Mouse (Mus musculus): ENCODE measurements around the gene Nav2. TPM values are rescaled to one million over a fixed set of nuclear protein-coding genes. Genes with fewer than 3 reads are reported as not detected.
A peak's percentile ranks its signal among the peaks of the same experiment; 100 is the strongest.

Nav2 gene
- polyA plus RNA-seq, 1 experiment, result 4.4 TPM

DNA sequence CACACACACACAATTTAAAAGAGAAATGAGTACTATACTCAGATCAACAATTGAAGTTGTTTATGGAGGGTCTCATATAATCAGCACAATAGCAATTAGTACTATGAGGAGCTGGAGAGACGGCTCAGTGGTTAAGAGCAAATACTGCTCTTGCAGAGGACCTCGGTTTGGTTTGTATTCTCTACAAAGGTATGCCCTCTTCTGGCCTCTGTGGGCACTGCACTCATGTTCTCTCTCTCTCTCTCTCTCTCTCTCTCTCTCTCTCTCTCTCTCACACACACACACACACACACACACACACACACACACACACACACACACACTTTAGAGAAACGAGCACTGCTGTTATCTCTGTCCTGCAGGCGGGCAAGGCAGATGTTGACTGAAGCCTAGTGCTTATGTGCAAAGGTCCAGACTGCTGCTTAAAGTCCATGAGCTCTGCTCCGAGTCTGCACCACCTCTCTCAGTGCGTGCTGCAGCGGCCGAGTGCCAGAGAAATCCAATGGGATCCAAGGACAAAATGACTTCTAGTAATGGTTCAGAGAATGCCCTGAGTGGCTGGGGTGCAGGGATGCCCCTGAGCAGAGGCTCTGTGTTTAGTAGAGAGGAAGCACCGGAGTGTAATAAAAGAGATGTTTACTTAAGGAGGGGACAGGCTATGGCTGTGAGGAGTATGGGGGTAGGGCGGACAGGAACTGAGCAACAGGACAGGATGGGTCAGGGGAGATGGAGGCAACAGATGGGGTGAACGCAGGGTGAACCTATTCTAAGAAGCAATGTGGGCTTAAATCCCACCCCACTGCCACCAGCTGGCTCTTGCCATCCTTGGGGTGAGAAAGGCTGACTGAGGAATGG, 375.2 kb downstream of the Nav2 start:
- peak; percentile 47 for DNase-seq (ENCODE audit: low read depth, low spot score)
- 15% methylated on average over 11 of the region's 11 CpGs for whole genome bisulfite sequencing

DNA sequence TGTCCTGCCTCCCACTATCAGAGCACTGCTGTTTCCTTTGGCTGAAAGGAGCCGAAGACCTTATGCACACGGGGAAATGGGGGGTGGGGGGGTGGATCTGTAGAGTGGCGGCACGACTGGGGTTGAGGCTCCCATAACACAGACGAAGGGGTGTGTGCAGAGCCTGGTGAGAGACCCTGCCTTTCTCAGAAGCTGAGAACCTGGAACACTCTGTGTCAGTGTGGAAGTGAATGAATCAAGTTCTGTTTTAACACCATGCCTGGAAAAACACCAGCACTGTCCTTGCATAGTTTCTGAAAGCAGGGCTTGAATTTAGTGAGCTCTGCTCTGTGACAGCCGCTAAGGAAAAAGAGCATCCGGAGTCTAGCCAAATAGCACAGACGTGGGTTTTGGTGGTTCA, 379.7 kb downstream of the Nav2 start:
- WGBS, result 66% methylated on average over 8 of the region's 8 CpGs
- no peak for DNase-seq (ENCODE audit: low read depth, low spot score)

DNA sequence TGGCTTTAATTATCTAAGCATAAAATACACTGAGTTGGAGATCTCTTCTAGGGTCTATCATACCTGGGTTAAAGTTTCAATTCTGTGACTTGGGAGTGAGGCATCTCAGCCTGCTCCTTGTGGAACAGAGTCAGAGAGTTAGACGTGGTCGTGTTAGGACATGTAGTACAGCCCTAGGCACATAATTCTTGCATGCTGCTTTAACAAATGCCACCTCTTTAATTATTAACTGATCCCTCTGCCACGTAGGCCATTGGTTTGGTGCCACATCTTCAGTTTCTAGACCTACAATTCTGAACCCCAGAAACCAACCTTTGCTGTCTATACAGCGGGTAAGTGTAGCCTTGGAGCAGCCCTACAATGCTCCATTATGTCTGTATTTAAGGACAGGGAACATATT, 381.8 kb downstream of the Nav2 start:
- no peak for DNase-seq (ENCODE audit: low read depth, low spot score)
- 33% methylated on average over 4 of the region's 4 CpGs for WGBS

DNA sequence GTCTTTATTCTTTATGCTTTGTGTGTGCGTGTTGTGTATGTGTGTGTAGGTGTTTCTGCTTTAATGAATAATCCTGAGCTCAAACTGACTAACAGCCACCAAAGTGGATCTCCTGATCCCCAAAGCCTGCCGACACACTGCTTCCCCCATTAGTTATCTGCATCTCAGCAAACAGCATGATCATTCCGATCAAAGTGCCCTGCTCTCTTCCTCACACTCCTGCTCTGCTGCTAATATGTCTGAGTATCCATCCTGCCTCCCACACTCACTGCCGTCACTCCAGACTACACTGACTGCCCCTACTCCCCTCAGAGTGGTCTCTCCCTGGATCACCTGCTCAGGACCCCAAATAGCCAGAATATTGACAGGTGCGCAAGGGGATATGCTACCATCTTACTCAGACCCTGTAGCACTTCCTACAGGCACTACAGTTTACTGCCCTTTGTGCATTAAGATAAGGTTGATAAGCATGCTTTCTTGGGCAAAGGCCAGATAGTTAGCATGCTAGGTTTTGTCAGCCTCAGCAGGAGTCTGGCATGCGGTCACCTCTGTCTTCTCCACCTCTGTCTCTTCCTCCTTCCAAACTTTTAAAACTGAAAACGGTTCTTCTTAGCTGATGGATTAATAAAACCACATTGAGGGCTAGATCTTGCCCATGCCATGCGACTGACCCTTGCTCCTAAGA, 382.8 kb downstream of the Nav2 start:
- no peak for DNase-seq (ENCODE audit: low read depth, low spot score)
- 52% methylated on average over 8 of the region's 8 CpGs for WGBS

DNA sequence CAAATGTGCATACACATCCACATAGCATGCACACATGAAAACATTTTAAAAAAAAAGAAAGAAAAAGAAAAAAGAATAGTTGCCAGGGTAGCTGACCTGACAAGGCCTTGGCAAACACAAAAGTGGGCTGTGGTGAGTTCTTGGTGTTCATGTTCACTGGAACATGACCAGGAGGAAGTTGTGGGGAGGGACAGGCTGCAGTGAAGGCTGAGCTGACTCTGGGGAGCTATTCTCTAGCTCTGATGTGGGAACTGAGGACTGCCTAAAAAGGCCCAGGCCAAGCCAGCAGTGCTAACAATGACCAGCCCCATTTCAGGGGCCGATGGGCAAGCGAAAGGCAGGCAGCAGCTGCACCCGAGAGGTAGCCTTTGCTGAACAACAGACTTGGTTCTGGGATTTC, 388.6 kb downstream of the Nav2 start:
- 86% methylated on average over 3 of the region's 3 CpGs for WGBS
- no peak for DNase-seq (ENCODE audit: low read depth, low spot score)

DNA sequence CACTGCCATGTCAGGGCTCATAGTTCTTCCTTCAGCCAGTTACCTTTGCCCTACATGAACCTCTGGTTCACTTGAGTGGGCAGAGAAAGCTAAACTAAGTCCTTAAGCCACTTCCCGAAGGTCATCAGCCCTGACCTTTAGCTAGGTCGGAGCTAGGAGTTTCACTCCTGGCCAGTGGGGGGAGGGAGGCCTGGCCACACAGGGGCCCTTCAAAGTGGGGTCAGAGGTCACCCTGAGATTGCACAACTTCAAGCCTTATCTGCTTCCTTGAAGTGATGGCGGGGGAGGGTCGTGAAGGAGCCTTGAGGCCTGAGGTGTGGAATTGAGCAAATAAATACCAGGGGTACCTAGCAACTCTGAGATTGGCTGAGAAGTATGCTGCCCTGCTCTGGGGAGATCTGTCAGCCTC, 389.9 kb downstream of the Nav2 start:
- WGBS, result 33% methylated on average over 4 of the region's 4 CpGs
- no peak for DNase-seq (ENCODE audit: low read depth, low spot score)

DNA sequence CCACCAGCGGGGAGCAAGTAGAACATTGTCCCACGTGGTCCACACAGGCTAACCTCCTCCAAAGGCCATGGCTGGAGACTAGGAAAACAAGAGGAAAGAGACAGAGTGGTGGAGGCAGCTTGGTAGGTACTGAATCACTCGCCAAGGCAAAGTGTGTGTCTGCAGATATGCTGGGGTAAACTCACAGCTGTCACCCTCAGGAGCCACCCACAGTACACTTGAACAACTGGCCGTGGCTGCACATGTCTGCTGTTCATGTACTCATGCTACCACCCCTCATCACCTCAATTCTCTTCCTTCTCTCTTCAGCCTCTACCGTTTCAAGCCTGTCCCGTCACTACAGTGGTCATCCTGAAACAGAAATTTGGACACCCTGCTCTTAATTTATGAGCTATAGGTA, 393.0 kb downstream of the Nav2 start:
- 87% methylated on average over 6 of the region's 6 CpGs for WGBS
- no peak for DNase-seq (ENCODE audit: low read depth, low spot score)

DNA sequence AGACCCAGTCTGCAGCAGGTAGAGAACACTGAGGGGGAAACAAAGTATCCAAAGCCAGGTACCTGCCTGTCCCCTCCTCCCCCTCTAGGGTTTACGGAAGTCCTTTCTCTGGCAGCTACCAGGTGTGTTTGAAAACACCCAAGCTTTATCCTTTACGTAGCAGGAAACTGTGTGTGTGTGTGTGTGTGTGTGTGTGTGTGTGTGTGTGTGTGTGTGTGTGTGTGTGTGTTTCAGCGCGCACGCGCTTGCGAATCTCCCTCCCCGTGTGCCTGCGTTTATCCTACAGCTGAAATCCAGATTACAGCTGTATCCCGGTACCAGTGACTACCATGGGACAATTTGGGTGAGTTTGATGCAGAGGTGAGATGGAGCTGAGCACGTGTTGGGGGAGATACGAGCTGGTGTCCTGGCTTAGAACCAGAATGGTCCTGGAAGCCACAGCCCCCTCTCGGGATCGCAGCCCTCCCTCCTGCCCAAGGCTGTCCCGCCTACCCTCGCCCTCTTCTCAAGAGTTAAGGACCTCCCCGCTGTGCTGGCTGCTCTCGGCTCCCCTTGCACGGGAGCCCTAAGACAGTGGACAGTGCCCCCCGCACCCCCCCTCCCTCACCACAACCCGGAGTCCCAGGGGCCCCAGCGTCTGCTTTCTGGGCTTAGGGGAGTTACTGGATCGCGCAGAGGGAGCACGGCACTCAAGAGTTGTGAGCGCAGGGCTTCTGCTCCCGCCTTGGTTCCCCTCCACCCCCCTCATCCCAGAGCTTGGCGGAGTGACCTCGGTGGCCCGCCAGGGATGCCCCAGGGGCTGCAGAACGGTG, 395.3 kb downstream of the Nav2 start:
- no peak for DNase-seq (ENCODE audit: low read depth, low spot score)
- 7% methylated on average over 31 of the region's 31 CpGs for WGBS

DNA sequence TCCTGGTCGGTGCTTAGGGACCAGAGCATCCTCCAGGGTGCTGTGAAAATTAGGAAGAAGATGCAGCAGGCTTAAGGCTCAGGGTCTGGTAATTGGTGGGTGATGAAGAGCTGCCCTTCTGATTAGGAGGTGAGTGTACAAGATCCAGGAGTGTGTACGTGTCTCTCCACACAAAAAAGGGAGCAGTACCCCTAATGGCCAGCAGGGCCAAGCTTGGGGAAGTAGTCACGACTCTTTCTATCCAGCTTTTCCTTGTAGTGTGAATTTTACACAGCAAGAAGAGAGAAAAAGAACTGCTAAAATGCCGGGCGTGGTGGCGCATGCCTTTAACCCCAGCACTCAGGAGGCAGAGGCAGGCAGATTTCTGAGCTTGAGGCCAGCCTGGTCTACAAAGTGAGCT, 399.2 kb downstream of the Nav2 start:
- 94% methylated on average over 6 of the region's 6 CpGs for WGBS
- no peak for DNase-seq (ENCODE audit: low read depth, low spot score)

DNA sequence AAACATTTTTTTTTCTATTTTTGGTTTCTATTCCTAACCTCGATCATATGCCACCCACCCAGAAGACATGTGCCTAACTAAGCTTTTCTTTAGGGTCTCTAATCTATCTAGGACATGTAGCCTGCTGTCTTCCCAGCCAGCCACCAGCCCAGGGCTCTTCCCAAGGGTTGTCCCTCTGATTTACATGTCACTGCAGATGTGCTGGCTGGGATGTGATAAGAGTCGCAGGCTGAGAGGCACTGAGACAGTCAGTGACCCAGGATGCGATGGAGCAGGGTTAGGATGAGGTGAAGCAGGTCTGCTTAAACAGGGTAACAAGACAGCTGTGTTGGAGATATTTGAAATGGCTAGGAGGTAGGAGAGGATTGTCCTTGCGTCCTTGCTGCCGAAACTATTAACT, 401.2 kb downstream of the Nav2 start:
- 84% methylated on average over 5 of the region's 5 CpGs for WGBS
- DNase-seq (ENCODE audit: low read depth, low spot score), result no peak

DNA sequence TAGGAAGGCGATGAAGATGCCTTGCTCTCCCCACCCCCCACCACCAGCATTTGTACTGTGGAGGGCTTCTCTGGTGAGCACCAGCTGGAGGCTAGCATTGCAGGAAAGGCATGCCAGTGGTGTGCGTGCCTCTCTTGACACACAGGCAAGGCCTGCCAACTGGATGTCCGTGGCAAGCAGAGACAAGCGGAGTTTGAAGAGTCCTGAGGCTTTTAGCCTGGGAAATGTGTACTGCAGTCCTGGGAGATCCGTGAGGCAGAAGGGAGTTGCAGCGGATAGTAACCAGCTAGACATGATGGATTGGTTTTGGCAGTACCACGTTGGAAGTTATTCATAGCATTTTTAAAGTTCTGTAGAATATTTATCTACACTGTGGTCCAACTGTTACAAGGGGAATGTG, 405.4 kb downstream of the Nav2 start:
- 67% methylated on average over 7 of the region's 7 CpGs for WGBS
- DNase-seq (ENCODE audit: low read depth, low spot score), result no peak

DNA sequence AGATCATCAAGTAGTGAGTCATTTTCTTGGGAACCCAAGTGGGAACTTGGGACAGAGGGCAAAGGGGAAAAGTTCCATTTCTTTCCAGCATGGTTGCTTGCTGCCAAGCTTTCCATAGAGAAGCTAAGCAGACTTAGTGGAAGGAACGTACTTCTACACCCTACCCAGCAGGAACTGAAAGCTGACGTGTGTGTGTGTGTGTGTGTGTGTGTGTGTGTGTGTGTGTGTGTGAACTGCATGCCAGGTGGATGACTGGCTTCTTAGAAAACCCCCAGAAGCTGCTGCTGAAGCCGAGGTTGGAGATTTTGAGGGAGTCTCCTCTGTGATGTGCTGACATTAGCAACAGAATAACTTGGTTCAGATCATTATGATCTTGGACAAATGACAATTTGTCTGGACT, 406.5 kb downstream of the Nav2 start:
- DNase-seq (ENCODE audit: low read depth, low spot score), result no peak
- 39% methylated on average over 3 of the region's 3 CpGs for WGBS

DNA sequence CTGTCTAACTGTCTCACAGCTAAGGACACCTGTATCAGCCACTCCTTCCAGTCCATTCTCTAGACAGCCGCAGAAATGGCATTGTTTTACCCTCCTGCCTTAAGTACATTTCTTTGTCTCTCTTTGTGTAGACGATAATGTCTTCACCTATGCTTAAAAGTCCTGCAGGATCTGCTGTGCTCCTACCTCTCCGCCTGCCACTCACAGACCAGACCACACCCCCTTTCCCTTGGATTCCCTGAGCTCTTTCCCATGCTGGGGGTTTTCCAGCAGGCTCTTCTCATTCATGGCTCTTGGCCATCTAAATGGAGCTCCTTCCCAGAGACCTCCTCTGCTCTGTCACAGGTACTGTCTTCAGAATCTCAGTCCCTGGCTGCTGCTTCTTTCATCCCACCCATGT, 408.1 kb downstream of the Nav2 start:
- WGBS, result 38% methylated on average over 3 of the region's 3 CpGs
- no peak for DNase-seq (ENCODE audit: low read depth, low spot score)

DNA sequence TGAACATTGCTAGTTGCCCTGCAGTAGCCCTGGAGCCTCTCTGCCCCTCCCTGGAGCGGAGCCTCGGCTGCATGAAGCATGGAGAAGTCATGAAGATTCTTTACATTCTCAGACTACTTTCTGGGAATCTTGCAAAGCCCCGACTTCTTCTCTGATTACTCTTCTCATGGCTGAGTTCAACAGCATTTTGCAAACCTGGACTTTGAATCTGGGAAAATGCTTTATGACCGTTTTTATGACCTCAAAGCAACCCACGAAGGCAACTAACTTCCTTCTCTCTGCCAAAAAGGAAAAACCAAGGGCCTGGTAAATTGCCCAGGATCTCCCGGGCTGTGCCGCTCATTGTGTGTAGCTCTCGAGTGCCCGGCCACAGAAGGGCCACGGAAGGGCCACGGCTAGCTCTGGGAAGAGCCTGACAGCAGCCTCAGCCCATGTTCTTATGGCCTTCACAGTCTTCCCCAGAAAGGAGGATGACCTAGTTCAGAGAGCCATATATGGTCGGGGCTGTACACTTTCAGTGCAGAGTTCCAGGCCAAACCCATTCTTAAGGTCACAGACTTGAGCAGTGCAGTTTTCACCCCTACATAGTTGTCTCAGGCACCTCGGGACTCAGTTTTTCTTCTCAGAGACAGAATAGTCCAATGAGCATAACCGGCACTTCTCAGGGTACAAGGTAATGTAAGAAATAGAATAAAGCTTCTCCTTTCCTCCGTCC, 409.8 kb downstream of the Nav2 start:
- WGBS, result 20% methylated on average over 15 of the region's 15 CpGs
- peak; percentile 81 for DNase-seq (ENCODE audit: low read depth, low spot score)

DNA sequence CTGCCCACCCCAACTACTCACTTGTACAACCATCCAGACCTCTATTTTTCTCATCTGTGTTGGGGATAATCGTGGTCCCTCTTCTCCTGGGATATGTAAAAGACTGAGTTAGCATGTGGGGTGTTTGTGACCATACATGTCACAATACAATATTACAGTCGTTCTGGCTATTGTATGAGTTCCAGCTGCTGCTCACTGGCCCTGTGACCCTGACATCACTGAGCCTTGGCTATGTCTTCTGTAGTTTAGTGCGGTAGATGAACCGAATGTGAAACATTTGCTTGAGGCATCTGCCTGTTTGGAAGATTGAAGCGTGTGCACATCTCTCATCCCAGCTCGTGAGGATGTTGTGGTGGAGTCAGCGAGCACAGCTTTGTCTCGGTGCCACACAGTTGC, 410.4 kb downstream of the Nav2 start:
- 60% methylated on average over 8 of the region's 8 CpGs for WGBS
- DNase-seq (ENCODE audit: low read depth, low spot score), result no peak

DNA sequence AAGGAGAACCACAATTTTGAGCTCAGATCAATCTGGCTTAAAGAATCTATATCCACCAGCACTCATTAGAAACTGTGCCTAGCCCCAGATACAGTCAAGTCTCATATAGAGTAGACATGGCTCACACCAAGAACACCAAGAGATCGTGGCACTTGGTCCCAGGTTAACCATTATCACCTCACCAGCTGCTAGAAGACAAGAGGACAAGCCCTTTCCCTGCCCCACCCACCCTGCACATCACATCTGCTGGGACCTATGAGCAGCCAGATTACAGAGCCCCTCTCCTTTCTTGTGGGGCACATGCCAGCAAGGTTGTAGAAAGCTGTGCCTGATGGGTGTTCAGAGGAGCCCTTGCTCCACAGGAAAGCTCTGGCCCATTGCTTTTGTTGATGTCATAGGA, 411.5 kb downstream of the Nav2 start:
- DNase-seq (ENCODE audit: low read depth, low spot score), result no peak
- 57% methylated on average over 1 of the region's 1 CpGs for WGBS

DNA sequence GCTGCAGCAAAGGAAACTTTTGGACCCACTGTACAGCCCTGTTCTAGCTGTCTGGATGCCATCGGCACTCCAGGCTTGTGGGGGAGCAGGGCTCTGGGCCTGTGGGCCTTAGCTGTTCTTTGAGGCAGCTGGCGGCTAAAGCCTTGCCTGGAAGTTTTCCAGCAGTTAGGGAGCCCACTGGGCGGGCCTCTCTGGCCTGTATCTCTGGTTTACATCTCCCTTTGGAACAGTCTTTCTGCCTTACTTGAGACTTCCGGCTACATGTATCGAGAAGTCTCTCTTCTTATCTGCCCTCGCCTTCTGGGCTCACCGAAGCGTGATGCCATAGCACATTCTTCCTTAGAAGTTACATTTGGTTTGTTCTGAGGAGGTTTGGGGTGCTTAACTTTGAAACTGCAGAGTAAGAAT, 412.6 kb downstream of the Nav2 start:
- 64% methylated on average over 8 of the region's 8 CpGs for WGBS
- no peak for DNase-seq (ENCODE audit: low read depth, low spot score)

DNA sequence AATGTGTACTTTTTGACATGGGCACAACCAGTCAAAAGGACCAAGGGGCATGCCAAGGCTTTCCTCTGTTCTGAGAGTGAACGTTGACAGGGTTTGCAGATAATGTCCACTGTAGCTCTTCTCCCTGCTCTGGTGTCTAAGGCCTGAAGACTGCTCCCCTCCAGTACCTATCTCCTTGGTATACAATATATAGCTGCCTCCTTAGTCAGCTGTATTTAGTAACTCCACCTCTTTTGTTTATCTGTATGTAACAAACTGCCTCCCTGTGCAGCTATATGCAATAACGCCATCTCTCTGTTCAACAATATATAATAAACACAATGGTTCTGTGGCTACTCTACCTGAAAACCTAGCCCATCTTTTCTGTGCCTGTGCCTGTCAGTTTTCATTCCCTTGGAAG, 413.7 kb downstream of the Nav2 start:
- 89% methylated on average over 2 of the region's 2 CpGs for WGBS
- no peak for DNase-seq (ENCODE audit: low read depth, low spot score)

DNA sequence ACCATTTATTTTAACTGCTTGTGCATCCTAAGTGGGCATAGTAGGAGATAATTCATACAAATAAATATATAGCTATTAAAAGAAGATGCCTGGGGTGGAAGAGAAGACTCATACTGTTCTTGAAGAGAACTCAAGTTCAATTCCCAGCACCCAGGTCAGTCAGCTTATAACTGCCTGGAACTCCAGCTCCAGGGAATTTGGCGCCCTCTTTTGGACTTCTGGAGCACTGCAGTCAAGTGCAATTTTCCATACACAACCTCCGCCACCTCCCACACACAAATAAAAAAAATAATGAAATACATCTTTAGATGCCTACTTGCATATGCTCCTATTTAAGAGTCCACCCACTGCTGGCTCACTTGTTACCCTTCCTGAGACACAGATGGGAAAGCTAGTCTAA, 416.1 kb downstream of the Nav2 start:
- no peak for DNase-seq (ENCODE audit: low read depth, low spot score)
- 97% methylated on average over 2 of the region's 2 CpGs for WGBS

DNA sequence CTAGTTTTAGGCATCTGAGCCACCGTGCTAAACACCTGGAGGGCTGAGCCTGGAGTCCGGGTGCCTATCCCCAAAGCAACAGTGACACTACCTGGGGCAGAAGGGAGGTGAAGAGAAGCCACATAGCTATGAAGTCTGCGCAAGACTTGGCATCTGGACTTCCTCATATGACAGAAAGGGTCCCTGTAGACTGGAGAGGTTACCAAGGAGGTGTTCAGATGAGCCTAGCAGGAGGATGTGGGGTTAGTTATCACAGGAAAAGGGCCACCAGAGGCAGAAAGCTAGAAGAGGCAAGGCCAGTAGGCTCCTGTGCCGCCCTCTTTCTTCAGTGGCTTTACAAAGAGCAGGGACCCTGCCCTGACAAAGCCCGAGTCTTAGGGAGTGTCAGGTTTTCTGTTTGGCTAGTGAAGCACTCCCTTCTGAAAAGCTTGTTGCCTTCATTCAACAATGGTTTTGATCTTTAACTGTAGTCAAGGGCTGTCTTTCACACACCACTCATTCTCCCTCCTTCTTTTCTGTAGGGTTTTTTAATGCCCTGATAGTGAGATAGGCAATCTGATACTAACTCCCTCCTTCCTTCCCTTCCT, 417.7 kb downstream of the Nav2 start:
- DNase-seq (ENCODE audit: low read depth, low spot score), result no peak
- WGBS, result 67% methylated on average over 5 of the region's 5 CpGs

Measured in large intestine, adult 2 months (tissue).